Mouse (Mus musculus) urinary bladder, postnatal 4 days (tissue): ENCODE measurements around the gene C330007P06Rik.
A peak's percentile ranks its signal among the peaks of the same experiment; 100 is the strongest.

Experiments
- DNase-seq, 2 experiments: peaks; one replicate each; pipeline ENCODE4 v3.0.0; 2021 to 2022; ENCODE audit warnings: low spot score in 2 of 2

Gene C330007P06Rik

DNA sequence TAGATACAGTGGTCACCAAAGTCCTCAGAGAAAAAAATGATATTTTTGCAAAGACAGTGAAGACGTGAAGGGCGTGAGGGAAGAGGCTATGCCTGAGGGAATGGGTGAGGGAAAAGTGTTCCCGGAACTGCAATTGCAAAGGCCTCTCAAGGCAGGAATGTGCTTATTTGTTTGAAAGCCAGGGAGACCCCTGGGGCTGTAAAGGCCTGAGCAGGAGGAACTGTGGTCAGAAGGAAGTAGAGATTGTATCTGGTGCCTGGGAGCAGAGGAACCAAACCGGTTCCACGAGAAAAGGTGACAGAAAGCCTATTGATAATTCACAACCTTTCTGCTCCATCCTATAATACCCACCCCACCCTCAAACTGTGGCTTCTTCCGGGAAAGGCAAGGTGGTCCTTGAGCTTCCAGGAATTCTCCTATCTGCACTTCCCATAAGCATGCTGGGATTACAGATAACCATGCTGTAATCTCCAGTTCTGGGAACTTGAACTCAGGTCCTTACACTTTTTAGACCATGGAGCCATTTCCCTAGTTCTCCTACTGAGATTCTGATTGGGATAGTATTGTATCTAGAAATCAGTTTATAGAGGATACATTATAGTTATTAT, 36.7 kb downstream of the C330007P06Rik start:
- DNase-seq, result no peak

DNA sequence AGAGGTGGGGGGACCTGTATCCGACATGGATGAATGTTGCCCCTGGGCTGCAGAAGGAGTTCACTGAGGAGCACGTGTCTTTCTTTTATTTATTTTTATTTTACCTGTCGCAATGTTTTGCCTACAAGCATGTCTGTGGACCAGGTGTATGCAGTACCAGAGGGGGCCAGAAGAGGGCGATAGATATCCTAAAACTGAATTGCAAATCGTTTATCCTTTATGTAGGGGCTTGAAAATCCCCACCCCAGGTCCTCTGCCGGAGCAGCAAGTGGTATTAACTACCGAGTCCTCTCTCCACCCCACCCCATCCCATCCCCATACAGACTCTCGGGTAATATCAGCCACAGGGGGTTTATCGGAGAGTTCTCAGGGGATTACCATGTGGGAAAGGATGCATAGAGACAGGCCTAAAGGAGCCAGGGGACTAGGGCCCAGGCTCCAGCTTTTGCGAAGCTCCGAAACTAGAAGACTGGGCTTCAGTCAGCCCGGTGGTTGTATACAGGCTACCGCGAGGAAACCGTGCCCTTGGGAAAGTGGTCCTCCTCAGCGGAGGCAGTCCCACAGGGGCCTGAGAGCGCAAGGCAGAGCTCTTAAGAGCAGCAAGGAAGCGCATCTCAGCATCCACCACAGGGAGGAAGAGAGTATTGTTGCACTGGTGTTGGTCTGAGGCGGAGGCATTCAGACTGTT, 40.4 kb downstream of the C330007P06Rik start:
- DNase-seq, result peak; percentile 26 to 67

DNA sequence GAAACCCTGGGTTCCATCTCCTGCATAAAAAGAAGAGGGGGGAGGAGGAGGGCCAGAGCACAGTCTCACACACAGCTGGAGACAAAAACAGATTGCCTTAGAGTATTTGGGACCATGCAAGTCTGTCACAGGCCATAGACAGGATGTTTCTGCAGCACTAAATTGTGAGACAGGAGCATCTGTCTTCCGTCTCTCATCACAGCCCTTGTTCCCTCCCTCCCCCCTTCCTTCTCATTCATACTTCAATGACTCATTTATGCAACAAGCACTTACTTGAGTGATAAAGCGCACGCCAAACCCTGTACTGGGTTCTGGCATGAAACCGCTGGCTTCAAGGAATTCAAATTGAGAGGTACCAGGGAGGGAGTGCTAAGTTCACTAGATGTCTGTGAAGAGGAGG, 42.3 kb downstream of the C330007P06Rik start:
- no peak for DNase-seq

DNA sequence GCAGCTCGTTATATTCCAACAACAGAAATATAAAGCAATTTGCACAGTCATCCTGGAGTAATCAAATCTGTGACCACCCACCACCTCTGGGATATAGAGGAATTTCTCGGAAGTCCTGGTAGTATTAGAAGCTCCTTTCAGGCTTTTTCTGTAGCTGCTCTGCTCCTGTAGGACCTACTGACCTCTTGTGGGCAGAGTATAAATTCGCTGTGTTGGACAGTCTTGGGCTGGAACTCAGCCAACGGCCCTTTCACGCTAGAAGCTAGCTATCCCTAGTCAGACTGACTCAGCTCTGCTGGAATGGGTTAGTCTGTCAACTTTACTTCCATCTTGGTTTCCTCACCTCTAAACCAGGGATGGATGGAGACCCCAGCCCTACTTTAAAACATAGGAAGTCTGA, 43.6 kb downstream of the C330007P06Rik start:
- peak; percentile 29 to 65 for DNase-seq

DNA sequence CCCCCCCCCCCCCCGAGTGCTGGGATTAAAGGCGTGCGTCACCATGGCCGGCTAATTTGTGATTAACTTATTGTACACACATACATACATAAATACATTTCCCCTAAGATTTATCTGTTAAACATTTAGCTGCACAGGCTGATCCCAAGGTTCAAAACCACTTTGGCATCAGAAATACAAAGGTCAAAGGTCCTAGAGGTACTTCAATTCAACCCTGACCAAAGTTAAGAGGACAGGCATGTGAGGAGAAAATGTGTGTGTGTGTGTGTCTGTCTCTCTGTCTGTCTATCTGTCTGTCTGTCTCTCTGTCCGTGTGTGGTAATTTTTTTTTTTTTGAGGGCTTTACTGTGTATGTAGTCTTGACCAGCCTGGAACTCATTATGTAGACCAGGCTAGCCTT, 47.0 kb downstream of the C330007P06Rik start:
- DNase-seq, result no peak

DNA sequence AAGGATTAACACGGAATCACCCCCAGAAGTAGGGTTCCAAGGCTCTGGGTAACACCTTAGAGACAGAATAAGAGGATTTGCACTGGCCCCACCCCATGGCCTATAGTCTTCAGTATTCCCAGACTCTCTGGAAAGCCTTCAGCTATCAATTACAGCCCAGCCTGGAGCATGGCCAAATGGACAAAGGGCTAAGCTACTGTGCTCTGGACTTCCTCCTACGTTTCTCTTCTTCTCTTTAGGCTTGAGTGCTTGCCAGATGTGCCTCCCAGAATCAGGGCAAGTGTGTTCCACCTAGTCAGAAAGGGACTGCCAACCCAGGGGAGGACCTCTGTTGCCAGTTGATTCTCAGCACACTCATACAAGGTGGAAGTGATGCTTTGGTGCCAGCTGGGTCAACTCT, 48.9 kb downstream of the C330007P06Rik start:
- DNase-seq, result no peak

DNA sequence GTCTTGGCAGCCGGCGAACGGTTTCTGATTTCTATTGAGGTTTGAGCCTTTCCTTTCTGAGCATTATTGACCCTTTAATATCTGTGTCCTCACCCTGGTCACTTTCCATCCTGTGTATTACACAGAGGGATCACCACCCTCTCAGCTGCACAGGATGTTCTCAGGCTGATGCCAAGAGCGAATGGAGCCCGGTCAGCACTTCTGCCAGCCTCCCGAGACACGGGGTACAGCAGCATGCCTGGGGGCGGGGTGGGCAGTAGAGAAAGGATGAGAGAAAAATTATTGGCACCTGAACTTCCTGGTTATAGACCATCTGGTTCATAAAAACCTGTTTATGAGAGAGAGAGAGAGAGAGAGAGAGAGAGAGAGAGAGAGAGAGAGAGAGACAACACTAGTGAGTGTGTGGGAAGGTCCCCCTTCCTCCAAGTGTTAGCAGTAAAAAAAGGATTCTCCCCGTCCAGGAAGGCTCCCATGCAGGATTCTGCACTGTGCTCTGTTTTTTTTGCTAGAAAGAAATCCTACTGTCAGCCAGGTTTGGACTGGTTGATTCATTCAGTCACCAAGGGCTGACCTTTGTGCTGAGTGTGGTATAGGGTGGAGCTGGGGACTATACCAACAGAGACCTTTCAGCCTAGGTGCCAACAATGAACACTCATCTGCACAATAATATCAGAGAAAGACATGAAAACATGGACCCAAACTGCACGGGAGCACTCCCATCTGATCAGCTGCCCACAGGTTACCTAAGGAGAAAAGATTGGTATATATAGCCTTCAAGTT, 49.8 kb downstream of the C330007P06Rik start:
- no peak for DNase-seq

DNA sequence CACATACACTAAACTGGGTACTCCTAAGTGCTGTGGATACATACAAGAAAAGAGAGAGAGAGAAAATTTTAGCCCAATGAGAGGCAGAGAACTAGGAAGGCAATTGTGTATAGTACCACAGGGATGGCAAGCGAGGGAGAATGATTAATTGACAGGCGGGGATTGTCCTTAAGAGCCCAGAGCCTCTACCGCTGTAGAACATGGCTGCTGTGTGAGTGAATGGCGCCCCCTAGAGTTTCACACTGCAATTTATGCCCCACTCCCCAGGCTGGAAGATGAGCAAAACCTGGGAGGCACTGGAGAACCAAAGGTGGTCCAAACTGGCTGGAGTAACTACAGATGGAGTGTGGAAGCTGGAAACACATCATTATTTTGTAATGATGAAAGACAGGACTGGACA, 53.7 kb downstream of the C330007P06Rik start:
- no peak for DNase-seq

DNA sequence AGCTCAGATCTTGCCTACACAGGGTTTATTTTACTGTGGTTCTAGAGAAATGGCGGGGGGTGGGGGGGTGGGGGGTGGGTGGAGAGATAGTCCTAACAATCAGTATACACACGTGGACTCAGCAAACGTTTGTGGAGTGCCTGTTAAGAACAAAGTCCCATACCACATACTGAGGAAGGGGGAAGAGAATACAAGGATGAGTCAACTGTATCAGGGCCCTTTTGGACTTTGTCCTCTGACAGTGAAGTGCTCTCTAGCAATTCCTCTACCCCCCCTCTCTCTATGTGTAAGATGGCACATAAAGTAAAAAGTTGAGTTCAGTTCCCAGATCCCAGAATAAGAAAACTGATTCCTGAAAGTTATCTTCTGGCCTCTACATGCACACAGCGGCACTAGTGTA, 54.3 kb downstream of the C330007P06Rik start:
- no peak for DNase-seq

DNA sequence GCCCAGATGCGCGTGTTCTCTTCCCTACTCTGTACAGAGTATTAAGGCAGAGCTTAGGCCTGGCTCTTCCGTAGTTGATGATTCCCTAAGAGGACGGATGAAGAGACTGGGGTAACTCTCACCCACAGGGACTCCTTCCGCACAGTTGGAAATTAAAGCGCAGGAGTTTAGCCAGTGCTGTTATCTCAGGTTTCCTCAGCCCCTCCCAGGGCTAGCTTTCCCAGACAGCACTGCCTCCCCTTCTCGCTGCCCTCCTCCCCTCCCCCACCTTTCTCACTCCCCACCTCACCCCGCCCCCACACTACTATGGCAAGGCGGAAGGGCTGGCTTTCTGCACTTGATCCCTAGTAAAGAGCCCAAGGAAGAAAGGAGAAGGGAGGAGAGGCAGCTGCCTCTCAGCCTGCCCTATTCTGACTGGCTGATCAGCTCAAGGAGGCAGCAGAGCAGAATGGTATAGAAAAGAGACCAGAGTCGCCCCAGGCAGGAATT, 56.9 kb downstream of the C330007P06Rik start:
- no peak for DNase-seq

DNA sequence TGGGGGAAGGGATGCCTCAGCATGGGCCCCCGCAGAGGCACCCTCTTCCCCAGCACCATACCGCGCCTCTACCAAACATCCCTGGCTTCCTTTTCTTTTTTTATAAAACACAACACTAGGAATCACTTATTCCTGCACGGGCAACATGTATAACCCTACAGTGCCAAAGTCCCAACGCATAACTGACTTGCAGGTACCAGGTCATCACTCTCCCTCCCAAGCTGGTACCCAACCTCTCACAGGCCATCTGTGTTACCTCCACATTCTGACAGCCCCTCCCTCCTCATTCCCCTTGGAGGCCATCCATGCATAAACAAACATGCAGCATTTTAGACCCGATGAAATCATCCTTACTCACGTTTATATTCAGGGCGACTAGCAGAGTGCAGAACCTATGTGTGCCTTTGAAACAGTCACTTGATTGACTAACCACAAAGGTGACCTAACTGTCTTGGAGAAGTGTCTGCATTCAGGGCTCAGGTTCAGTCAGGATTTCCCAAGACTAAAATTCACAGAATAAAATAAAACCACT, 57.5 kb downstream of the C330007P06Rik start:
- DNase-seq, result no peak

DNA sequence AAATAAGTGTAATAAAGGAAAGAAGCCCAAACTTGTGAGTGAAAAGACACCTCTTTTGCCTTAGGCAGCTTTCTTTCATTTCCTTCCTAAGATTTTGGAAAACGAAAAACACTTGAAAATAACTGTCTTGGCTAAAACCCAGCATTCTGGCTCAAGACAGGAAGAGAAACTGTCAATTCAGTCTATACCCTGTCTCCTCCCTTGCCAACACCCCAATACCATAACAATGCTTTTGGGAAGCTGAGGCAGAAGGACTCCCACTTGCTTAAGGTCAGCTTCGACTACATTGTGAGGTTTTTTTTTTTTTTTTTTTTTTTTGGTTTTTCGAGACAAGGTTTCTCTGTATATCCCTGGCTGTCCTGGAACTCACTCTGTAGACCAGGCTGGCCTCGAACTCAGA, 58.5 kb downstream of the C330007P06Rik start:
- DNase-seq, result no peak

DNA sequence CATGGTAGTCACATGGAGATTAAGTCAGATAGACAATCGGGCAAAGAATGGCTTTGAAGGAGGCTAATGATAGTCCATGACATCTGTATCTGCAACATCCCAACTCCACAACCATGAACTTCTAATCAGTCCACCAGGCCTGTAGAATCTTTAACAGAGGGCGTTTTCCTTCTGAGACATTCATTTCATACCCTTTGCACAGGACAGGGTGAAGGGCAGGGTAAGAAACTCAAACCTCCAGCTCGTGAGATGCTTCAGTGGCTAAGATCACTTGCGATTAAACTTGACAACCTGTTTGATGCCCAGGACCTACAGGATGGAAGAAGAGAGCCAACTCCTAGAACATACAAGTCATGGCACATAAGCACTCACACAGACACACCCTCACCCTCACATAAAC, 58.9 kb downstream of the C330007P06Rik start:
- no peak for DNase-seq

DNA sequence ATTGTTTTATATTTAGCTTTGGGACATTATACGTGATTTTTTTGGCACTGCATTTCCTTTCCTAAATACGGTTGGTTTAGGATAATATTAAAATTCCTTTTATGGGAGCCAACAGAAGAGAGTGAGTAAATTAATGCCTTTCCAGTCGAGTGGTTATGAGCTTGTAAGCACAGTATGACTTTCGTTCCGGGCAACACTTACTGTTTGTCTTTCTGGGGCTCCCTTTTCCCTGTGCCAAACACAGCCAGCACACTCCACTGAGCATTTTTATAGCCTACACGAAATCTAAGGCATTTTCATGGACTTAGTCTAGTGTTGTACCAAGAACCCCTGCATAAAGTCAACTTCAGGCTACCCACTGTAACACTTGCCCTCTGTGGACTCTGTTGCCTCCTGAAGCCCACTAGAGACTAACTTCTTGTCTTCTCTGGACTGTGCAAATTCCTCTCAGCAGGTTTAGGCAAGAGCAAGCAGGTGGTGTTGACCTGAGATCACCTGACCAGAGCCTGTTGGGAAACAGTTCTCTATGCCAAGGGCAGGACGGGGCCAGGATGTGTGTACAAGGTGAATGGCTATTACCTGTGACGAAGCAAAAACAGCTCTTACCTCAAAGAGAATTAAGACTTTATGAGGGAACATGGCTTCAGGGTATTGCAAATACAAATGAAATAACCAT, 59.6 kb downstream of the C330007P06Rik start:
- no peak for DNase-seq

DNA sequence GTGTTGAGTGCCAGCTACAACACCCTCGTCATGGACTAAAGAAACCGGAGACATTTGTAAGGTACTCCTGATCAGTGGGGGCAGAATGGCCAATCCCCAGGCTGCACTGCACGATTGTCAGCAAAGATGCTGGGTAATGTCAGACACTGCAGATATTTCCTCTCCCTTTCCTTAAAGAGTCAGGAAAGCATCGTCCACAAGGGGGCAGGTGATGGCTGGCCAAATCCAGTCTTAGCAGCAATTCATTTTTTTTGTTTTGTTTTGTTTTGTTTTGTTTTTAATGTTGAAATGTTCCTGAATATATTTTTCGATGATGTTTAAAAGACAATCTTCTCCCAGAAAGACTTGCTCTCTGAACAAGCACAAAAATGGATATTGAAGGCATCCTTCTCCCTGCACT, 62.5 kb downstream of the C330007P06Rik start:
- DNase-seq, result no peak

DNA sequence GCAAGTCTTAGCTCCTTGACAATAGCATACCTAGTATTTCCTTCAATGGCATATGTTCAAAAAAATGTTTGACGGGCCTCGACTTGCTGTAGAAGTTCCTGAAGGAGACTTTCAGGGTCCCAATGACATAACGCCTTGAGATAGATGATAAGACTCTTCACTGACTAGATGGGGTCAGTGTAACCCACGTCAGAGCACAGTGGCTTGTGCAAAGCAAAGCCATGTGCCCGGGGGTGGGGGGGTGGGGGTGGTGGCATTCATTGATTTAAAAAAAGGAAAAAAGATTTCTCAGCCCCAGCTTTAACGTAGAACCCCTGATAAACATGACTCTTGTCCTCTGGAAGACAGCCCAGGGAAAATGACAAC, 65.6 kb downstream of the C330007P06Rik start:
- no peak for DNase-seq

DNA sequence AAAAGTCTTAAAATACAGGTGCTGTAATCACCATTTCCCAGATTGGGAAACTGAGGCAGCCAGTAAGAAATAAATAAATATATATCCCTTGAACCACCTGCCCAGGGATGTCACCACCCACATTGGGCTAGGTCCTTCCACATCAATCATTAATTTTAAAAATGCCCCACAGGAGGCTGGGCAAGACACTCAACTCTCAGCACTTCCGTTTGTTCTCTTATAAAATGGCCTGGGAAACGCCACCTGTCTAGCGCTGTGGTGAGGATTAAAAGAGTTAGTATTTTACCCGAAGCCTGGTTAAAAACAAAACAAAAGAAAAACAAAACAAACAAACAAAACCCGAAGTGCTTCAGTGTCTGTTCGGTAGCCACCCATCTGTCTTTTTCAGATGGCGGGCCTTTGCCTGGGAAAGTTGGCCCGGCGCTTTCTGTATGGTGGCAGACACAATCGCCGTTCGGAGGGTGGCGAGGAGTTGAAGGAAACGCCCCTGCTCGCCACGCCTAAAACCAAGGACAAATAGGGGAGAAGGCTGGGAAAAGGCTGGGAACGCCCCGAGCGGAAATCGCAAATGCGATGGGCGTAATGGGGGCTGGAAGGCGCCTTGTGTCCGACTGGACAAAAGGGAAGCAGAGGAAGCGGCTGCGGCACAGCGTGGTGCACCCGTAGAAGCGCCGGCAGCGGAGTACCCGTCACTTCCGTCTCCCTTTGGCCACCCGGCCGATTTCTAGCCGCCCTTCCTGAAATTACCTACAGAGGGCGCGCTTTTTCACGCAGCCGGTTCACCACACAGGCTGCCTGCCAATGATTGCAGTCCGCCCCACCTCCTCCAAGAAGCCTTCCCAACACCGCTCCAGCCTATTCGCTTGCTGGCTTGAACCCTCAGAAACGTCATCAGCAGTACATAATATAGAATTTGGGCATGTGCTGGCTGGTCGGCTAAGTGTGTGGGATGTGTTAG, 66.3 kb downstream of the C330007P06Rik start:
- peak; percentile 82 to 87 for DNase-seq

DNA sequence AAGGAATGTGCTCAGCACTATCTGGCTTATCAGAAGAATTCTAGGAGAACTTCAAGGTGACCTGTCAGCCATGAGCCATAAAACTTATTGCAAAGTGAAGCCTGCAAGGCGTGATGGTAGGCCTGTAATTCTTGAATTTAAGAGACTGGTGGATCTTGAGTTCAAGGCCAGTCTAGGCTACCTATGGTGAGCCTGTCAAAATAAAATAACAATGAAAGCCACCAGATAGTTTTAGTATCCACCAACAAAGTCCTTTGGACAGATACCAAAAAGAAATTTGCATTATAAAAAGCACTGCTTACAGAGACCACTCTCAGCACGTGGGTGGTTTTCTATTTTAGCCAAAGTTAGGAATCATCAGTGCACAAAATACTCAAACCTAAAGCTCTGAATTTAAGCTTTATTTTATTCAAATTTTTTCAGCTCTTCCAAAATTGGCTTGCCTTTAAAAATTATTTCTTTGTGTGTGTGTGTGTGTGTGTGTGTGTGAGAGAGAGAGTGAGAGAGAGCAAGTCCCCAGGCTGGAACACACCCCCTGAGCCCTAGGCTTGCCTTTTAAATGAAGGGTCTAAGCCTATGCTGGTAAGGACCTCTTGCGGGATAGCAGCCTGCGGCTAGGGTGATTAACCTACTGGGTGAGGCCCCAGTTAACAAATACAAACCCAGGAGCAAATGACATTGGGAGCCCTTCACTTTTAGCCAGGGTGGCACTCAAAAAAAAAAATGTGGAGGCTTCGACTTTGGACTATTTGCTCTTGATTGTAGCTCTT, 68.3 kb downstream of the C330007P06Rik start:
- DNase-seq, result no peak

DNA sequence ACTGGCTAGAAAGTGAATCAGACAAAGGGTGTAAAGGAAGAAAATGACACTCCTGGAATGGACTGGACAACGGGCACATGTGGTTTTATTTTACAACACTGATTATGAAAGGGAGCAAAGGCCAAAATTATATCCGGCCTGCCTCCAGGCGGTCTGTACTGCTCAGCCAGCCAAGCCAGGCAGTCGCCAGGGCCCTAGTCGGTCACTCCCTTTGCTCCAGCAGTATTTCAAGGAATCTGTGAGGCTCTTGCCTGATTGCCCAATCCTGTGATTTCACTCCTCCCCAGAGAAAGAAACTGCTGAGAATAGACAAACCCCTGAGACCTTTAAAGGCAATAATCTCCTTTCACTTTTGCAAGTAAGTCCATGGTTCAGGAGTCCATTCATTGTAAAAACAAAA, 69.7 kb downstream of the C330007P06Rik start:
- DNase-seq, result peak in 1 of 2 experiments; percentile 23

DNA sequence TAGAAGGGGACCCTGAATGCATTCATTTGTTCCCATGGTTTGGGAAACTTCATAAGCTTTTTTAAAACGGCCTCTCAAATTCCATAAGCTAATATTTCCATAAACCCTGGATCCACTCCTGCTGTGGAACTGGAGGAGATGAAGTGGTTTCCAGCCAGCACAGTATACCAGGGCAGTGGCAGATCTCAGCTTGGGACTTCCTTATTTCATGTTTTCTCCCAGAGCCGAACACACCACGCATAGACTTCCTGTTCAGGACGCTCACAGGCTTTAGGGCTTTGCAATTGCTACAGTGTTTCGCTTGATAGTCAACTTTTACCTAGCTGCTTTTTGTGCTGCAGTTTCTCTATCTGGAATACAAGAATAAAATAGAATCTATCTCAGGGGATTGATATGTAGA, 70.7 kb downstream of the C330007P06Rik start:
- no peak for DNase-seq
